Mouse (Mus musculus) brain, embryonic 18.5 days (tissue): Measurements from ENCODE around the gene Adm.
"Not testable (repeated sequence)": the region's sequence is repeated elsewhere in the genome, so short reads cannot be mapped to it uniquely, and the experiment has no call there.

ENCODE experiments used
- DNase-seq: peaks from one replicate; pipeline ENCODE4 v3.0.0-alpha.2; 2012; ENCODE audit warnings: low read depth, low spot score

The Adm gene

GRCm38 (mm10) chr7:110627486-110628272 is at the start of gene Adm:
Gene Adm (plus strand): TSS chr7:110627661.
- DNase-seq: no peak

GRCm38 (mm10) chr7:110583705-110584104 is 43.8 kb upstream of the Adm start:
- no peak for DNase-seq

GRCm38 (mm10) chr7:110584159-110584558 is 43.3 kb upstream of the Adm start:
- no peak for DNase-seq

GRCm38 (mm10) chr7:110585250-110585649 is 42.2 kb upstream of the Adm start:
- DNase-seq: no peak

GRCm38 (mm10) chr7:110587721-110588120 is 39.7 kb upstream of the Adm start:
- DNase-seq: no peak

- DNase-seq: not testable (repeated sequence)
Observed at GRCm38 (mm10) chr7:110593991-110594390, 33.5 kb upstream of the Adm start.

- DNase-seq: no peak
Observed at GRCm38 (mm10) chr7:110597141-110597540, 30.3 kb upstream of the Adm start.

- no peak for DNase-seq
Observed at GRCm38 (mm10) chr7:110605476-110605875, 22.0 kb upstream of the Adm start.

GRCm38 (mm10) chr7:110606906-110607305 is 20.6 kb upstream of the Adm start:
- no peak for DNase-seq

GRCm38 (mm10) chr7:110613381-110614132 is 13.9 kb upstream of the Adm start:
- no peak for DNase-seq

- no peak for DNase-seq
Observed at GRCm38 (mm10) chr7:110614133-110615063, 13.1 kb upstream of the Adm start, which contains the start of gene Sbf2. Gene Sbf2 (minus strand): TSS chr7:110614922.

- no peak for DNase-seq
Observed at GRCm38 (mm10) chr7:110615151-110615631, 12.3 kb upstream of the Adm start.

- no peak for DNase-seq
Observed at GRCm38 (mm10) chr7:110615792-110616191, 11.7 kb upstream of the Adm start.

- no peak for DNase-seq
Observed at GRCm38 (mm10) chr7:110619086-110619611, 8.3 kb upstream of the Adm start.

- no peak for DNase-seq
Observed at GRCm38 (mm10) chr7:110624067-110624466, 3.4 kb upstream of the Adm start.

GRCm38 (mm10) chr7:110624961-110625360 is 2.5 kb upstream of the Adm start:
- no peak for DNase-seq

- DNase-seq: no peak
Observed at GRCm38 (mm10) chr7:110625489-110625888, 2.0 kb upstream of the Adm start.

- DNase-seq: no peak
Observed at GRCm38 (mm10) chr7:110626186-110627098, 1.0 kb upstream of the Adm start.

GRCm38 (mm10) chr7:110627099-110627482 is 370 bp upstream of the Adm start:
- DNase-seq: no peak

GRCm38 (mm10) chr7:110628273-110628600 is 776 bp downstream of the Adm start:
- no peak for DNase-seq
